Mouse (Mus musculus): Measurements from ENCODE around the gene Fam83f. TPM values are rescaled to one million over a fixed set of nuclear protein-coding genes. Genes with fewer than 3 reads are reported as not detected.

Fam83f gene
- total RNA-seq, 2 experiments from 2014 or later = 0.19 to 0.22 TPM

DNA sequence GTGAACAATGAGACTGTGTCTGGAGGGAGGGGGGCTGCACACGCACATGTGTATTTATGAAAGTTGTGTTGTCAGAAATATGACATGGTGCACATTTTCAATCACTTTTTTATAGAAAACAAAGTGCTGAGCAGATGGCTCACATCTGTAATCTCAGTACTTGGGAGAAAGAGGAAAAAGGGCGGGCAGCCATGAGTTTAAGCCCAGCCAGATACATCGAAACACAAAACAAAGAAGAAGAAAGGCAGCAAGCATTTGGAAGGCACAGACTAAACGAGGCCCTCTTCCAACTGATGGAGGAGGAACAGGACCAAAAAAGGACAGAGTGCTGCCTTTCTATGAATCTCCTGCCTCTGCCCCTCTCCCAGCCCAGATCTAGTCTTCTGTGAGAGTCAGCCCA is 10.7 kb upstream of the Fam83f start:
- intact Hi-C loops (cut with DNase I) = no loop called here
- DNase-seq = peak; percentile 38 to 43

DNA sequence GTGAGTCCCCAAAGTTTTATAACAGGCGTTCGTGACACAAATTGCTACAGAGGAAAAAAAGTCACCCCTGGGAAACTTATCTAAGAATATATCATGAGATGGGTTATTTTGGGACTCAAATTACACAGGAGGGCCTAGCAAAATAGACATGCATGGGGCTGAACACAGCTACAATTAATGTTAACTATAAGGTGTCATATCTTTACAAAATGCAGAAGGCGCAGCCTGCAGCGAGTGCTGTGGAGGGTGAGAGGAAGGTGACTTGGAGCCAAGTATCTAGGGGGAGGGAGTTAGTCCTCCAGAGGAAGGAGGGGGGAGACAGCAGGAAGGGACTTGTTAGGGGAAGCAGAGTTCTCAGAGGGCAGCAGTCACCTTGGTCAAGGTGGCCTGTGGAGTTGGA is 7.2 kb upstream of the Fam83f start:
- intact Hi-C loops (cut with DNase I) = no loop called here
- DNase-seq = no peak

DNA sequence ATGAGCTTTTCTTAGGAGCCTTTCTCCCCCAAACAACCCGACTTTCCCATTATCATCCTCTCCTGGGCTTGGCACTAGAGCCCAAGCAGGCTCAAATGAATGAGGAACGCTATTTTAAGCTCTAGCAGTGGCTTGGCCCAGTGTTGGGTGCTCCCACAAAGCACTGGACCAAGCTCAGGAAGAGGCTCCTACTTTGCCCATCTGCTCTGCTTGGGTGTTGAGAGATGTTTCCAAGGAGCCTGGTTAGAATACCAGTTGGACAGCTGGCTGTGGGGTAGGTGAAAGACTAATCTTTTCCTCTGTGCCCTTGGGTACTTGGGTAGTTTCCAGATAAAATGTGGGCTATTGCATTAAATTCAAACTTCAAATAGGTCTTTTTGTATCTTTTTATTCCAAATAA is 1.2 kb downstream of the Fam83f start:
- intact Hi-C loops (cut with DNase I) = no loop called here
- no peak for DNase-seq

DNA sequence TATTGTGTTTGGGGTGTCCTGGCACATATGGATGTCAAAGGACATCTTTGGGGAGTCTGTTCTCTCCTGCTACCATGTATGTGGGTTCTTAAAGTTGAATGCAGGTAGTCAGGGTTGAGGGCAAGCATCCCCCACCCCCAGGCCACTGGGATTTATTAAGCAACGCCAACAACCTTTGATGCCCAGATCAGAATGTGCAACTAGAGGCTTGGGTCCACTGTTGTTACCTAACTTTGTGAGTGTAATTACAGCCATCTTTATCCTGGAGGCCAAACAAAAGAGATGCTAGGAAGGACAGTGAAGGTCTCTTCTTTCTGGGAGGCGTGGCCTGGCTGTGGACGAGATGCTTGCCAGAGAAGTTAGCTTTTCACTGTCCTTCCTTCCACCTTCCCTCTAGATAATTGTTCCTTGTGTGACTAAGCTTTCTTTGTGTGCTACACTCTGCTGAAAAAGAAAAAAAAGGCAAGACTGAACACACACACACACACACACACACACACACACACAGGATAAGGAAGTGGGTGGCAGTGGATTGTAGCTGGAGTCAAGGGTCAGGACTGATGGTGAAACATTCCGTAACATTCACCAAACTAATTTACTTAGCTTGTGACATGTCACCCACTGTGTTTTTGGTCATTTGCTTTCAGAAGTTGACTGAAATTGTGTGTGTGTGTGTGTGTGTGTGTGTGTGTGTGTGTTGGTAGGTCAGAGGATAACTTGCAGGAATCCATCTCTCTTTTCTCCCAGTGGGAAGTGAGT is 1.9 kb downstream of the Fam83f start:
- no peak for DNase-seq
- intact Hi-C loops (cut with DNase I) = no loop called here

DNA sequence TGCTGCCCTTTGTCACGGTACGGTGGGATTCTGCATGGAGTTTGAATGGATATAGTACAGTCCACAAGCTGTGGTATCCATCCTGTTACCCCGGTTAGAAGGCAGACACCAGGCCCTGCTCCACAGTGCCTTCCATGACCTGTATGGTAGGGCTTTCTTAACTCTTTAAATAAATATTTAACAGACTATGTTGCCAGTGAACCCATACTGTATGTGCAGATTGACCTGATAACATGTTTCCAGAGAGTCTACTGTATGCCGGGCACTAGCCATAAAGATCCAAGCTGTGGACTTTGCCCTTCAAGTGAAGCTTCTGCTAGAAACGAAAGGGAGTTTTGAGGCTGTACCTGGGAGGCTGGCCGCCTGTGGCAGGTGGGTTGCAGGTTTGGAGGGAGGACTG is 3.1 kb downstream of the Fam83f start:
- intact Hi-C loops (cut with DNase I) = no loop called here
- DNase-seq = no peak

DNA sequence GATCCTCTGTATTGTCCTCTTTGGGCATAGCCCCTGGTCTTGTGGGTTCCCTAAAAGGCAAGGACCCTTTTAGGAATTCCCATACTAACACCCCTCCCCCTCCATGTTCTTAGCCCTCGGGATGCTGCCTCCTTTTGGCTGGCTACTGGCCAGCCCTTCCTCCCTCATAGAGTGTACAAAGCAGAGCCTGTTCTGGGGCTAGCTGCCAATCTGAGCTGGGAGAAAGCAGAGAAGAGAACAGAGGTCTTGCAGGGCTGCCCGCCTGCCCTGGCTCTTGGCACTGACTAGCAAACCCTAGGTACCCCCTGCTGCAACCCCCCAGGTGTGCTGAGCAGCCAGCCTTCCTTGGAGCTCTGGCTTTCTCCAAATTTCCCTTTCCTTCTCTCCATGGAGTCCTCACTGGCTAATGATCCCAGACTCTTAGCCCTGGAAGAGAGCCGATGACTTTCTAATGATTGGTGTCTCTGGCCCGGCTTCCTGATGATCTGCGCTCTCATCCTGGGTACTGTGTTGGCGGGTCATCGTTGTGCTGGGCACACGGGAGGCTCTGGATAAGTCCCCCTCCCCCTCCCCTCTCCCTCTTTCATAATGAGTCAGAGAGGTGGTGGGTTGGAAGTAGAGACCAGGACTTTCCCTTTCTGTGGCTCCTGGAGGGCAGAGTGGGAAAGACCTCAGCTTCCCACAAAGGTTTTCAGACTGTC is 8.0 kb downstream of the Fam83f start:
- DNase-seq = peak; percentile 46 to 49
- intact Hi-C loops (cut with DNase I) = no loop called here

DNA sequence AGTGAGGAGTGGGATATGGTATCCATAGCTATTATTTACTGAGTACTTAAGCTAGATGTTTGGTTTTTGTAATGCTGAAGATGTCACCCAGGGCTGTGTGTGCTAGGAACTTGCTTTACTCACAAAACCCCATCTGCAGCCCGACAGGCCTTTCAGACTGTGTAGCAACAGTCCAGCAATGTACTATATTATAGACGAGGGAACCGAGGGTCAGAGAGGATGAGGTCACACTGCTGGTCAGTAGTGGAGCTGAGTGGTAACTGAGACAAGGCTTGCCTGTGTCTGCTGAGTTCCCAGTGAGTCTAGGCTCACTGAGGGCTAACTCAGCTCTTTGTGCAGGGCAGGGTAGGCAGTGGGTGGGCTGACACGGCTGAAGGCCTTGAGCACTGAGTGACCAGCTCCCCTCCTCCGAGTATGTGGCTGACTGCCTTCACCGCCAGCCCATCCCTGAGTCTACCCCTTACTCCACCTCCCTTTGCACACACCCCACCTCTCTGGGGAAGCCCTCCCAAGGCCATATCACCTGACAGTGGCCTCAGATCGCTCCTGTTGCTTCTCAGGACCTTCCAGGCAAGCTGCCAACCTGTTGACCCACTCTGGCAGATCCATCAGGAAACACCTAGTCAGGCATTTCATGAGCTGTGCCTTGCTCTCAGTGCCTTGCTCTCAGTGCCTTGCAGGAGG is 8.8 kb downstream of the Fam83f start:
- intact Hi-C loops (cut with DNase I) = no loop called here
- peak; percentile 25 to 32 for DNase-seq

DNA sequence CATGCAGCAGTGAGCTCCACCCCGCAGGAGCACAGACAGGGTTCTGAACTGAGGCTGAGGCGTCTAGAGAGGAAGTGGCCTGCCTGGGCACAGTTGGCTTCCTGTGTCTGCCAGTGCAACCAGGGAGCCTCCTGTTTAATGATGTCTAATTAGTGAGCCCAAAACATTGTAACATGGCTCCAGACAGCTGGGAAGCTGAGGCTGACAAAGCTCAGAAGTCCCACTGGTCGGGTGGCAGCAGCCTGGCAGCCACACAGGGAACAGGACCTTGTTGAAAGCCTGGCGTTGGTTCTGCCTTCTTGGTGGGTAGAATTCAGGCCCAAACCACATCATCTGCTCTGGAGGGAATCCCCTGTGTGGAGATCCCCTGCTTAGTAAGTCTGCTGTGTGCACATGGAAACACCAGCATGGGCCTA is 9.8 kb downstream of the Fam83f start:
- intact Hi-C loops (cut with DNase I) = no loop called here
- no peak for DNase-seq

DNA sequence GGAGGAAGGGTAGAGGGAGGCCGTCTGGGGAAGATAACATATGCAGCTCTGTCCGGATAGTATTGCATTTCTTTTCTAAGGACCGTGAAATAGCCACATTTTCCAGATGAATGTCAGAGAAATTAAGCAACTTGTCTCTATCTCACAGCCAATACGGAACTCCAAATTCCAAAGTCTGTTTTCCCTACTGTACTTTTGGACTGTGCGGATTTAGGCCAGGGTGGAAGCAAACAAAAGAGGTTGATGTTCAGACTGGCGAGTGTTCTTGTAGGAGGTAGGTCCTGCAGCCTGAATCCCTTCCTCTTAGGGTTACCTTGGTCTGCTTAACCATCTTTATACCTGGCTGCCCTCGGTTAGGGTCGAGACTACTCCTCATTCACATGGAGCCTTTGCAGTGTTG is 10.7 kb downstream of the Fam83f start:
- intact Hi-C loops (cut with DNase I) = no loop called here
- DNase-seq = no peak

DNA sequence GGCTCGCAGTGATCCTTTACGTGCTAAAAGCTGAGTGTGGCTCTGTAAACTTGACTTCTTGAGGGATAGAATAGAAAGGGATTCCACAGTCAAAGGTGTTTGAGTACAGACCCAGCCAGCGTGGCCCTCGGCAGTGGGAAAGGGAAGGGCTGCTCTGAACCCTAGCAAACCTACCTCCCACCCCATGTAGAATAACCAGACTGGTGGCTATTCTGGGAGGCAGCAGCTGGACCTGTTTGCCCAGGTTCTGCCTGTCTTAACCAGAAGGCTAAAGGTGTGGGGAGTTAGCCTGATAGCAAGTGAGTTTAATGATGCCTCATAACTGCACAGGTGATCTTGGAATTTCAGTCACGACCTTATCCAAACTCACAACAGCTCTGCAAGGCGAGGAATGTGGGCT is 11.5 kb downstream of the Fam83f start:
- intact Hi-C loops (cut with DNase I) = no loop called here
- DNase-seq = no peak

DNA sequence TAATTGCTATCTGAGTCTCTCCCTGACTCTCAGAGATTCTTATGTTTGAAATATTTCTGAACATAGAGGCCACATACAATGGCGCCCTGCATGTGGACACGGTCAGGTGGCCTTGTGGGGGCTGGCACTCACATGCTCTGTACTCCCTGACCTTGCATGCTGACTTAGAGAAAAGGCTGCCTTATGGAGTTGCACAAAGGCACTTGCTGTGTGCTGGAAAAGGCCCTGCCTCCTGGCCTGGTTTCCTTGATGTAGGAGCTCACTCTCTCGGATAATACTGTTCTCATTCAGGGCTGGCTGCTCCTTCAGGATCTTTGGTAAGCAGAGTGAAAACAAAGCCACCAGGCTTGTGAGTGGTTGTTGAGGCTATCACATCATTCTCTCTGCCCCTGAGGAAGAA is 12.3 kb downstream of the Fam83f start:
- intact Hi-C loops (cut with DNase I) = no loop called here
- no peak for DNase-seq

DNA sequence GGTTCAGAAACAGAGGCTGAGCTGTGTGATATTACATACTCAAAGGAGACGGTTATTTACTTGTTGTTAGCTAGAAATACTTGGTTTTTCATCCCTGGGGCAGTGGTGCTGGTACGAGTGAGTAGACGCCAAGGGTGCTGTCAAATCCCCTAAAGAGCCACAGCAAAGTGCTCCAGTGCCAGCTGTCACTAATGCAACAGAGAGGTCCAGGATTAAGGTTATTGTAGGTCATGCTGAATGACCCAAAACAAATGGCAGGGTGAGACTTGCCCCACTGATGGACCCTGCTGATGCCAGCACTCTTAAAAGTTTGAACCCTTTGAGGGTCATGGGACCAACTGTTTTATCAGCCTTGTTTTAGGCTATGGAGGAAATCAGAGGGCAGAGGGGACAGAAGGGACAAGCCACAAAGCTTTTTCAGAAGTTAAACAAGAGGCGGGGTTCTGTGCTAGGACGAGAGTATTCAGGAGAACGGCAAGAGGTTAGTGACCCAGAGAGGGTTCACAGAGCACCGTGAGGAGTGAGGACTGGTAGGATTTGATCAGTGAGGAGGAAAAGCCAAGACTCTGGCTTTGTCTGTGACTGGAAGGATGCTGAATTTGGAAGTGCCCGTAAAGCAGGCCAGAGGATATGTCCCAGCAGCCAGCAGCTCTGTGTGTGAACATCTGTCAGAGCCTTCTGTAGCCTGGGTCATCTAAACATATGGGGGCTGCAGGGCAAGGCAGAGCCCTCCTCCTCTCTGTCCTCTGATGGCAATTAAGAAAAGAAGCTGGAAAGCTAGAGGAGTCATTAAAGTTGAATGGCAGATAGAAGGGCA is 13.3 kb downstream of the Fam83f start:
- intact Hi-C loops (cut with DNase I) = no loop called here
- no peak for DNase-seq

DNA sequence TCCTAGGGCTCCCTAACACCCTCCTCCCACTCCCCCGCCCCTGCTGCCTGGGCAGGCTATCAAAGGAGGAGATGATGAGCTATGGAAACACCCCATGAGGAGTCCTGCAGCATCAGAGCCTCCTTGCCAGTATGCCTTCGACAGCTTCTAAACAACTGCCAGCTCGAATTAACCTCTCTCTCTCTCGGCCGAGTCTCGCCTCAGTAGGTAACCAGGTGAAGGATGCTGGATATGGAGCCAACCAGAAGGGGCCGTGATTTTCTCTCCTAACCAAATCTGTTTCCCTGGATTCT is 13.9 kb downstream of the Fam83f start:
- intact Hi-C loops (cut with DNase I) = no loop called here
- no peak for DNase-seq

DNA sequence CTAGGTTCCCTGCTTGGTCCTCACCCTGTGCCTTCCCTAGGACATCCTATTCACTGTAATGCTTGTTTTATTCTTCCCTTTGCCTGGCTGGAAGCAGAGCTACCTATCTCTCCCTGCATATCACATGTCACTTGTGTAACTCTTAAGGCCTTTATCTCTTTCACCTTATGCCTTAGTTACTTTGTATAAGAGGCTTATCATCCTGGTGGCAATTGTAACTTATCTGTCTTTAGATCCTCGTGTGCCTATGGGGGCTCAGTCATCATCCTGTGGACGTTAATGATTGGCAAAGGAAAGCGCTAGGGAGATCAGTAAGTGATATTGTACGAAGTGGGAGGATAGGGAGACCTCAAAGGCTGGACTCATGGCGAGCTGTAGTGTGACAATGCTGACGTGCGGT is 16.9 kb downstream of the Fam83f start:
- DNase-seq = no peak
- intact Hi-C loops (cut with DNase I) = no loop called here

DNA sequence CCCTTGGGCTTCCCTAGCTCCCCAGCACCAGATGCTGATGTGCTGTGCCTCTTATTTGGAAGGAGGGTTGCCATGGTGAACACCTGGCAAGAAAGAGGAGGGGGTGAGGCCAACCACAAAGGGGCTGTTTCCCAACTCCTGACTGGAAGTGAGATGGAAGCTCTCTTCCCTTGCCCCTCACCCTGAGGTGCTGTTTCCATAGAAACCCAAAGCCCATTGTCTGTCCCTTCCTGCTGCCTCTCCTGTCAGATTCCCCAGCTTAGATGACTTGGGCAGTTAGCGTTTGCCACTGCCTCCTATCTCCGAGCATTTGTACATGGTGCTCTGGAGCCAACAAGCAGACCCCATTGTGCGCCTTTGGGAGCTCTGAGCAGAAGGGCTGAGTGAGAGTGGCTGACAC is 21.8 kb downstream of the Fam83f start:
- DNase-seq = no peak
- intact Hi-C loops (cut with DNase I) = no loop called here

DNA sequence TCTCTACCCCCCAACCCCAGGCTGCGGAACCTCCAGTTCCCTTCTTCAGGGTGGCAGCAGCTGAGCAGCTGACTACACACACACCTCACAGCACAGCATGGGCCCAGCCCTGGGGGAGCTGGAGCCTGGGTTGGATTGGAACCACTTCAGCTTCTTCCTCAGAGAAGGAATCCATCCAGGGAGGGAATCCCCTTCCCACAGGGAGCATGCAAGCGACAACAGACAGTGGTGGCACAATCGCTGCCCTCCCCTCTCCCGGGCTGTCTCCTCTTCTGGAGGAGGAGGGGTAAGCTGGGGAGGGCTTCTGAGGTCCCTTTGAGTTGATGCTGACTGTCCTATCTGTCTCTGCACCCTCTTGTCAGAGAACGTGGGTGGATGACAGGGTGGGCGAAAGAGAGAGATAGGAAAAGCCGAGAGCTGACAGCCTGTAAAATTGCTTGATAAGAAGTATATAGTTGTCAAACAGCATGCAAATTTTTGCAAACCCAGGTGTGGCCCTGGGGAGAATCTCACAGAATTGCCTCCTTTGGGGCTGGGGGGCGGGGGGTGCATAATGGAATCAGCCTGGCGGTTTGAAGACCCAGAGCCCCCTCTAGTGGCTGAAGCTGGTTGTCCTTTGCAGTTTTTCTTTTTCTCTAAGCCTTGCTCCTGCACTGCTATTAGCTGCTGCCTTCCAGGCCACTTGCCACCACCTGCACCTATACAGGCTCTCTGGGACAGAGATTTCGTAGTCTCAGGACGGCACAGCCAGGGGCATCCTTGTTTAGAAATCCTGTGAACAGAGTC is 22.7 kb downstream of the Fam83f start:
- intact Hi-C loops (cut with DNase I) = loop anchor here (1.0 to 2.0 kb wide), 4 partner anchors 60 to 428 kb away; no protein-coding TSS in a partner anchor
- DNase-seq = peak; percentile 54 to 79

DNA sequence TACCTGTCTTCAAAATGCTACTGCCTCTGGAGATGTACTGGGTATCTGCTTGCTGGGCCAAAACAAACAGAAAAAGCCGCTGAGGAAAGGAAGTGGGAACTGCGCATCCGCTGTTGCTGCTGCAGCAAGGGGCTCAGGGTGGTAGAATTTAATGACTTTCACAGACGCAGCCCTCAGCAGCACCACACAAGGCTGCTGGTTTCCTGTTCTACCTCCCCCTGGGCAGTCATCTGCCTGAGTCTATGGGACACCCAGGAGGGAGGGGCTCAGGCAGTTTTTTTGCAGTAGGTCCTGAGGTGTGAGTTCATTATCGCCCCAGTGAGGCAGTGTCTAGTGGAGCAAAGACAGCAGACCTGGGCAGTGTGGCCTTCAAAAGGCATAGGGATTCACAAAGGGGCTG is 25.9 kb downstream of the Fam83f start:
- DNase-seq = no peak
- intact Hi-C loops (cut with DNase I) = no loop called here

DNA sequence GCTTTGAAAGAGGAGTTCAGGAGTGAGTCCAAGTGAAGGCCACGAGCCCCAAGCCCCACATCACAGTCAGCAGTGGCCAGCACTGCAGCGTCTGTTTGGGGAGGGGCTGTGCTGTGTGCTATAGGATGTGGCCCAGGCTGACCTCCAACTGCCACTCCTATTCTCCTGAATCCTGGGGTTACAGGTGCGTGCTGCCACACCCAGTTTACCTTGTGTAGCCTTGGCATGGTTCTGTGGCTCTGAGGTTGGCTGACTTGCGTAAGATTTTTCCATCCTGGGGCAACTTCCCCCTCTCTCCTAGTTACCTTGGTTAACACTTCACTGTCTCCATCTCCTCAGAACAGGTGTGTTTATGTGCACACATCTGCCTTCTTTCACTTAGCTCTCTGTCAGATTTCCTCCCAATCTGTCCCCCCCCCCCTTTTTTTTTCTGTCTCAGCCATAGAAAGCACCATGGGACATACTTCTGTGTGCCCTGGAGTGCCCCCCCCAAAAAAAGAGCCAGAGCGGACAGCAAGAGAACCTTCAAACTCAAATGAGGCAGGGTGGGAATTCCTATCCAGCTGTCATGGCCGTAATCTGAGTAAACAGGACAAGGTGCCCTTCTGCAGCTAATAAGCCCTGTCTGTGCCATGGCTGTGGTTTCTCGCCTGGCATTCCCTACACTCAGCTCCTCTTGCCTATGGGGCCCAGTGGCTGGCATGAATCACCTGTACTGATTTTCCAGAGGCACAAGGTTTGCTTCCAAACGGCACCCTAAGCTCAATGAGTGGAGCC is 30.0 kb downstream of the Fam83f start:
- intact Hi-C loops (cut with DNase I) = loop anchor here (5.0 kb wide), 1 partner anchor 614 kb away; no protein-coding TSS in a partner anchor
- no peak for DNase-seq

DNA sequence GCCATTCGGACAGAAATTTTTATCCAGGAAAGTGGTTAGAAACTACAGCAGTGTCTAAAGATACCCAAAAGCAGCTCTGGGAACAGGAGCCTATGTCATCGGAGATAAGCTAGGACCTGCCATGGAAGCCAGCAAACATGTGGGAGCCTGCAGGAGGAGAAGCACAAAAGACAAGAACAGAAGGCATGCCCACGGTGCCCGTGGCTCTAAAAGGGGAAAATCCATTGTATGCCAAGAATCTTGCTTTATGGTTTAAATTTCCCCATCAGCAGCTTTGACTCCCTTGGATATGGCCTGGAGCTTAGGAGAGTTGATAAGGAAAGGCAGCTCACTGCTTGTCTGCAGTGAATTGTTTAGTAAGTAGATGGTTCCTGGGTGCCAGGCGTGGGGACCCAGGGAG is 31.3 kb downstream of the Fam83f start:
- no peak for DNase-seq
- intact Hi-C loops (cut with DNase I) = loop anchor here (5.0 kb wide), 1 partner anchor 616 kb away; no protein-coding TSS in a partner anchor

All from heart, postnatal 10 days (tissue).